Mouse (Mus musculus) heart, postnatal 0 days (tissue): ENCODE data around the gene Tmem132d. TPM values are rescaled to one million over a fixed set of nuclear protein-coding genes. Genes with fewer than 3 reads are reported as not detected.
A peak's percentile ranks its signal among the peaks of the same experiment; 100 is the strongest.

ENCODE experiments used
- ATAC-seq: fragments of 200-750 bp; cut with Nextera tagmentation; 2 replicates; pipeline ENCODE4 v1.8.0; 2017; ENCODE audit warnings: low read depth, moderate number of reproducible peaks, moderate library complexity; ENCODE audit not compliant: insufficient read depth
- DNase-seq: peaks from one replicate; pipeline ENCODE4 v3.0.0-alpha.2; 2016; ENCODE audit warnings: low spot score
- H3K27ac ChIP-seq: fragments of 300-500 bp; sonication (generic); 2 replicates; pipeline ENCODE4 v1.5.1; 2014; ENCODE audit warnings: low read depth, mild to moderate bottlenecking
- H3K27me3 ChIP-seq: fragments of 300-500 bp; sonication (generic); 2 replicates; pipeline ENCODE4 v1.6.1; 2014; ENCODE audit warnings: low read length, mixed read lengths; ENCODE audit not compliant: control insufficient read depth, insufficient read depth
- H3K36me3 ChIP-seq: fragments of 300-500 bp; sonication (generic); replicated peaks from 2 replicates; pipeline ENCODE4 v1.6.1; 2014; ENCODE audit warnings: low read length, mixed read lengths; ENCODE audit not compliant: control insufficient read depth, insufficient read depth
- H3K4me1 ChIP-seq: fragments of 300-500 bp; sonication (generic); 2 replicates; pipeline ENCODE4 v1.6.1; 2014; ENCODE audit warnings: antibody characterized with exemption; ENCODE audit not compliant: control insufficient read depth, insufficient read depth
- H3K4me2 ChIP-seq: fragments of 300-500 bp; sonication (generic); 2 replicates; pipeline ENCODE4 v1.6.1; 2014; ENCODE audit warnings: low read depth, mild to moderate bottlenecking, low read length, moderate library complexity
- H3K4me3 ChIP-seq: fragments of 300-500 bp; sonication (generic); 2 replicates; pipeline ENCODE4 v1.5.1; 2014; ENCODE audit warnings: low read depth, low read length
- H3K9ac ChIP-seq: fragments of 300-500 bp; sonication (generic); replicated peaks from 2 replicates; pipeline ENCODE4 v1.6.1; 2014; ENCODE audit warnings: low read depth, low read length, mixed read lengths
- H3K9me3 ChIP-seq: fragments of 300-500 bp; sonication (generic); replicated peaks from 2 replicates; pipeline ENCODE4 v1.6.1; 2016; ENCODE audit warnings: low read length; ENCODE audit not compliant: control insufficient read depth
- CTCF ChIP-seq: IDR thresholded peaks from 2 replicates; pipeline ENCODE4 v1.5.1; 2016; ENCODE audit warnings: antibody characterized with exemption, control low read depth, low read depth
- EP300 ChIP-seq: IDR thresholded peaks from 2 replicates; pipeline ENCODE4 v1.6.1; 2016; ENCODE audit warnings: antibody characterized with exemption, low read depth
- WGBS: fragments of 180-500 bp; shearing (Covaris S2); extraction: QIAGEN DNeasy Blood & Tissue Kit; methylation state at CpG from one replicate; pipeline ENCODE4 v1.1.7; 2014; 5-methylcytosine and 5-hydroxymethylcytosine counted together
- polyA plus RNA-seq: library from polyadenylated mRNA; unstranded; fragments of >200 nt; fragmentation: Nextera tagmentation; extraction: Ambion mirVana; gene quantifications from 2 replicates; pipeline ENCODE4 v1.2.1, GENCODE M21; 2015
- total RNA-seq: library from RNA; depleted of rRNA; stranded (reverse); fragments of >200 nt; gene quantifications from 2 replicates; pipeline ENCODE4 v1.2.3, GENCODE M21; 2014; ENCODE audit warnings: low replicate concordance

Tmem132d gene
- total and polyA plus RNA-seq, 2 experiments from 2014 or later: 0.04 TPM; not detected in 1

- peak; percentile 69 for TF ChIP-seq CTCF
- TF ChIP-seq EP300: no peak
- Histone ChIP-seq H3K27me3 (peaks cover 17% of the 10 kb centered on the region; the same call in 1 of the 2 replicates), H3K36me3 (no peaks in the 10 kb centered on the region), H3K4me3 (no peak overlapping the region), H3K4me2 (no peak overlapping the region), H3K9me3 (no peaks in the 10 kb centered on the region), H3K9ac (no peak overlapping the region), H3K4me1 (no peaks in the 10 kb centered on the region), H3K27ac (no peak overlapping the region)
- no peak for ATAC-seq
- WGBS: 2% methylated on average over 5 of the region's 5 CpGs
- no peak for DNase-seq
These were observed 7.0 kb upstream of the Tmem132d start for GRCm38 (mm10) chr5:128439828-128440227.

- Histone ChIP-seq H3K27me3 (peaks cover 21% of the 10 kb centered on the region), H3K4me1 (no peaks in the 10 kb centered on the region)
- TF ChIP-seq CTCF (no peak), EP300 (no peak)
These were observed 5.2 kb upstream of the Tmem132d start for GRCm38 (mm10) chr5:128438078-128438477.

GRCm38 (mm10) chr5:128436909-128437308 lies 4.0 kb upstream of the Tmem132d start:
- ATAC-seq: no peak
- Histone ChIP-seq H3K4me2 (no peak overlapping the region), H3K27ac (no peak overlapping the region), H3K36me3 (no peaks in the 10 kb centered on the region), H3K4me1 (no peaks in the 10 kb centered on the region), H3K4me3 (no peak overlapping the region), H3K9ac (no peak overlapping the region), H3K27me3 (peaks cover 29% of the 10 kb centered on the region), H3K9me3 (no peaks in the 10 kb centered on the region)
- TF ChIP-seq EP300 (no peak), CTCF (no peak)
- 21% methylated on average over 9 of the region's 9 CpGs for WGBS
- no peak for DNase-seq

More at GRCm38 (mm10) chr5:128438078-128438477, 5.2 kb upstream of the Tmem132d start:
- H3K4me3 ChIP-seq: no peak overlapping the region
- no peak for ATAC-seq
- DNase-seq: no peak
- WGBS: 63% methylated on average over 16 of the region's 16 CpGs
- H3K27ac ChIP-seq: no peak overlapping the region
- no peaks in the 10 kb centered on the region for H3K36me3 ChIP-seq
- no peaks in the 10 kb centered on the region for H3K9me3 ChIP-seq
- no peak overlapping the region for H3K9ac ChIP-seq
- no peak overlapping the region for H3K4me2 ChIP-seq

GRCm38 (mm10) chr5:128435683-128436082 lies 2.8 kb upstream of the Tmem132d start:
- ATAC-seq: no peak
- no peak overlapping the region for H3K4me2 ChIP-seq
- H3K9ac ChIP-seq: no peak overlapping the region
- no peaks in the 10 kb centered on the region for H3K4me1 ChIP-seq
- H3K36me3 ChIP-seq: no peaks in the 10 kb centered on the region
- H3K9me3 ChIP-seq: no peaks in the 10 kb centered on the region
- WGBS: 43% methylated on average over 5 of the region's 5 CpGs
- DNase-seq: no peak
- H3K4me3 ChIP-seq: no peak overlapping the region
- peaks cover 33% of the 10 kb centered on the region for H3K27me3 ChIP-seq
- TF ChIP-seq EP300: no peak
- TF ChIP-seq CTCF: no peak
- no peak overlapping the region for H3K27ac ChIP-seq

- 42% methylated on average over 9 of the region's 9 CpGs for WGBS
- Histone ChIP-seq H3K4me3 (no peak overlapping the region), H3K9ac (no peak overlapping the region), H3K27ac (no peak overlapping the region), H3K27me3 (peaks cover 33% of the 10 kb centered on the region), H3K9me3 (no peaks in the 10 kb centered on the region), H3K4me1 (no peaks in the 10 kb centered on the region), H3K36me3 (no peaks in the 10 kb centered on the region), H3K4me2 (no peak overlapping the region)
- DNase-seq (no peak), ATAC-seq (no peak)
- TF ChIP-seq EP300 (no peak), CTCF (no peak)
These were observed 909 bp upstream of the Tmem132d start for GRCm38 (mm10) chr5:128433786-128434185.

DNA sequence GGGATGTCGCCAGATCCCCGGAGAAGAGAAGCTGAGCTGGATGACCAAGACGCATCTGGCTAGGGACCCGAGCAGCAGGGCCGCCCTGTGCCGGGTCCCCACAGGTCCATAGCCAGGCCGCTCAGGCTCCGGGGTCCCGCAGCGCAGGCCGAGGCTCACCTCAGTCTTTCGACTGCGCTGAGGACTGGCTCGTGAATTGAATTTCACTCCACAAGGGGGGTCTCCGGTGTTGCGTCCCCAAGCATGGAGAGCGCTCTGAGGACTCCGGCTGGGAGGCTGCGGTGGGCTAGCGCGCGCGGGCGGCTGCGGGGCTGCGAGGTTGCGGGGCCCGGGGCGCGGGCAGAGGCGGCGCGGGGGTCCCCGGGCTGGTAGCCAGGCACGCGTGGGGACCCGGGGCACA lies 455 bp downstream of the Tmem132d start:
- Histone ChIP-seq H3K4me3 (no peak overlapping the region), H3K36me3 (no peaks in the 10 kb centered on the region), H3K4me1 (no peaks in the 10 kb centered on the region), H3K27me3 (peaks cover 33% of the 10 kb centered on the region), H3K9ac (no peak overlapping the region), H3K9me3 (no peaks in the 10 kb centered on the region), H3K27ac (no peak overlapping the region), H3K4me2 (no peak overlapping the region)
- ATAC-seq: no peak
- 2% methylated on average over 36 of the region's 37 CpGs for WGBS
- no peak for DNase-seq
- TF ChIP-seq EP300 (no peak), CTCF (no peak)
